Mouse (Mus musculus): Measurements from ENCODE around the gene Pdcd2l.
"Not testable (repeated sequence)": the region's sequence is repeated elsewhere in the genome, so short reads cannot be mapped to it uniquely, and the experiment has no call there.

Gene Pdcd2l

GRCm38 (mm10) chr7:34213281-34213680, 16.8 kb upstream of the Pdcd2l start:
- DNase-seq (ENCODE audit: low spot score in 2 of 2): no peak

- DNase-seq (ENCODE audit: low spot score in 2 of 2): no peak
Observed at GRCm38 (mm10) chr7:34208027-34208745, 11.7 kb upstream of the Pdcd2l start.

GRCm38 (mm10) chr7:34206331-34206730, 9.9 kb upstream of the Pdcd2l start:
- no peak for DNase-seq (ENCODE audit: low spot score in 2 of 2)

GRCm38 (mm10) chr7:34202147-34202546, 5.7 kb upstream of the Pdcd2l start:
- not testable (repeated sequence) for DNase-seq (ENCODE audit: low spot score in 2 of 2)

GRCm38 (mm10) chr7:34200829-34201228, 4.4 kb upstream of the Pdcd2l start:
- no peak for DNase-seq (ENCODE audit: low spot score in 2 of 2)

GRCm38 (mm10) chr7:34198346-34198745, 1.9 kb upstream of the Pdcd2l start:
- peak; percentile 51 to 77 for DNase-seq (ENCODE audit: low spot score in 2 of 2)

- DNase-seq (ENCODE audit: low spot score in 2 of 2): no peak
Observed at GRCm38 (mm10) chr7:34195632-34196031, 829 bp downstream of the Pdcd2l start.

GRCm38 (mm10) chr7:34192825-34193224, 3.6 kb downstream of the Pdcd2l start:
- no peak for DNase-seq (ENCODE audit: low spot score in 2 of 2)

GRCm38 (mm10) chr7:34189376-34189989, 7.0 kb downstream of the Pdcd2l start:
- DNase-seq (ENCODE audit: low spot score in 2 of 2): peak in 1 of 2 experiments; percentile 39

- no peak for DNase-seq (ENCODE audit: low spot score in 2 of 2)
Observed at GRCm38 (mm10) chr7:34183794-34184193, 12.7 kb downstream of the Pdcd2l start.

- no peak for DNase-seq (ENCODE audit: low spot score in 2 of 2)
Observed at GRCm38 (mm10) chr7:34183356-34183755, 13.1 kb downstream of the Pdcd2l start.

- DNase-seq (ENCODE audit: low spot score in 2 of 2): not testable (repeated sequence)
Observed at GRCm38 (mm10) chr7:34176241-34176640, 20.2 kb downstream of the Pdcd2l start.

GRCm38 (mm10) chr7:34172251-34172650, 24.2 kb downstream of the Pdcd2l start:
- no peak for DNase-seq (ENCODE audit: low spot score in 2 of 2)

GRCm38 (mm10) chr7:34169454-34169853, 27.0 kb downstream of the Pdcd2l start, which contains the start of gene Uba2:
Gene Uba2, minus strand, starts transcription at chr7:34169599.
- no peak for DNase-seq (ENCODE audit: low spot score in 2 of 2)

- peak; percentile 87 to 94 for DNase-seq (ENCODE audit: low spot score in 2 of 2)
Observed at GRCm38 (mm10) chr7:34168470-34169251, 27.8 kb downstream of the Pdcd2l start.

- DNase-seq (ENCODE audit: low spot score in 2 of 2): no peak
Observed at GRCm38 (mm10) chr7:34167766-34168469, 28.5 kb downstream of the Pdcd2l start.

- DNase-seq (ENCODE audit: low spot score in 2 of 2): peak; percentile 50 to 77
Observed at GRCm38 (mm10) chr7:34166850-34167249, 29.6 kb downstream of the Pdcd2l start.

GRCm38 (mm10) chr7:34165999-34166398, 30.5 kb downstream of the Pdcd2l start:
- DNase-seq (ENCODE audit: low spot score in 2 of 2): no peak

GRCm38 (mm10) chr7:34164671-34165070, 31.8 kb downstream of the Pdcd2l start:
- no peak for DNase-seq (ENCODE audit: low spot score in 2 of 2)

GRCm38 (mm10) chr7:34159167-34159566, 37.3 kb downstream of the Pdcd2l start:
- DNase-seq (ENCODE audit: low spot score in 2 of 2): no peak

GRCm38 (mm10) chr7:34157994-34158393, 38.5 kb downstream of the Pdcd2l start:
- DNase-seq (ENCODE audit: low spot score in 2 of 2): no peak

- no peak for DNase-seq (ENCODE audit: low spot score in 2 of 2)
Observed at GRCm38 (mm10) chr7:34147193-34147592, 49.3 kb downstream of the Pdcd2l start.
